Mouse (Mus musculus) liver, adult 2 months (tissue): Measurements from ENCODE around the gene Gm20708.

Experiments
- CTCF ChIP-seq: fragments of 200-500 bp; IDR thresholded peaks from 2 replicates; pipeline ENCODE4 v1.5.1; 2011; ENCODE audit warnings: low read depth, low read length, control low read depth
- POLR2A ChIP-seq: fragments of 200-500 bp; IDR thresholded peaks from 2 replicates; pipeline ENCODE4 v1.6.1; 2011; ENCODE audit warnings: low read length, control low read depth; ENCODE audit not compliant: insufficient read depth; ENCODE audit errors: extremely low read depth

- TF ChIP-seq CTCF (no peak), POLR2A (no peak)
Observed at GRCm38 (mm10) chr11:117823411-117823810, 13.9 kb downstream of the Gm20708 start.
